Mouse (Mus musculus) ES-E14 (cell line): ENCODE measurements at regions not wholly inside any gene's neighbourhood (a gene's known extent, or its start where the extent isn't known, plus 50 kb on each side); places are given as distances from the start of the nearest gene placed in this dataset.

ENCODE experiments used
- HCFC1 ChIP-seq: IDR thresholded peaks from 2 replicates; pipeline ENCODE4 v1.6.1; 2012; ENCODE audit warnings: low read length, inconsistent platforms, borderline replicate concordance; ENCODE audit not compliant: insufficient read depth
- ZC3H11A ChIP-seq: IDR thresholded peaks from 2 replicates; pipeline ENCODE4 v1.6.1; 2012; ENCODE audit warnings: low read depth, mild to moderate bottlenecking, inconsistent platforms, low read length, borderline replicate concordance

- TF ChIP-seq ZC3H11A: no peak
- no peak for TF ChIP-seq HCFC1
These were observed 770.7 kb downstream of the Vgll3 start for GRCm38 (mm10) chr16:66585698-66586284.
